Mouse (Mus musculus): ENCODE data around the gene Lrrc34. TPM values are rescaled to one million over a fixed set of nuclear protein-coding genes. Genes with fewer than 3 reads are reported as not detected.
A peak's percentile ranks its signal among the peaks of the same experiment; 100 is the strongest.

Lrrc34 gene
- polyA plus RNA-seq, 1 experiment from 2014 or later = 0.49 TPM

- Histone ChIP-seq H3K4me2 (peak overlapping the region; percentile 88), H3K4me1 (replicated peaks) (peaks cover 12% of the 10 kb centered on the region), H3K27ac (ENCODE audit: poor library complexity, severe bottlenecking) (no peak overlapping the region), H3K36me3 (peaks cover 13% of the 10 kb centered on the region), H3K4me3 (peak overlapping the region; percentile 55), H3K9me3 (replicated peaks) (no peaks in the 10 kb centered on the region), H3K27me3 (replicated peaks) (peaks cover 12% of the 10 kb centered on the region), H3K9ac (peak overlapping the region; percentile 58)
- WGBS = under 1% methylated on average over 14 of the region's 14 CpGs
- no peak for ATAC-seq (ENCODE audit: insufficient number of reproducible peaks, low FRiP score)
Observed at GRCm38 (mm10) chr3:30600717-30601116, 47.0 kb downstream of the Lrrc34 start.

- H3K9ac ChIP-seq = peak within 1 kb of the TSS; percentile 63
- ATAC-seq (ENCODE audit: insufficient number of reproducible peaks, low FRiP score) = no peak
Observed at GRCm38 (mm10) chr3:30599711-30600545, 47.7 kb downstream of the Lrrc34 start, which contains the start of gene Actrt3. Actrt3 (minus strand) TSS chr3:30599939.

GRCm38 (mm10) chr3:30597271-30597670 is 50.4 kb downstream of the Lrrc34 start:
- 84% methylated on average over 7 of the region's 7 CpGs for WGBS
- H3K9ac ChIP-seq = no peak overlapping the region
- ATAC-seq (ENCODE audit: insufficient number of reproducible peaks, low FRiP score) = no peak

More at GRCm38 (mm10) chr3:30599711-30600545, 47.7 kb downstream of the Lrrc34 start, which contains the start of gene Actrt3:
- Histone ChIP-seq H3K4me2 (peak within 1 kb of the TSS; percentile 88), H3K9me3 (replicated peaks) (no peaks in the 10 kb centered on the region), H3K36me3 (peaks cover 9% of the 10 kb centered on the region), H3K4me3 (peak within 1 kb of the TSS; percentile 55), H3K27me3 (replicated peaks) (peaks cover 12% of the 10 kb centered on the region), H3K27ac (ENCODE audit: poor library complexity, severe bottlenecking) (no peak within 1 kb of the TSS), H3K4me1 (replicated peaks) (peaks cover 12% of the 10 kb centered on the region)
- 1% methylated on average over 32 of the region's 32 CpGs for WGBS

GRCm38 (mm10) chr3:30595111-30595832 is 52.4 kb downstream of the Lrrc34 start:
- peak; percentile 59 for ATAC-seq (ENCODE audit: insufficient number of reproducible peaks, low FRiP score)

More at GRCm38 (mm10) chr3:30597271-30597670, 50.4 kb downstream of the Lrrc34 start:
- H3K4me2 ChIP-seq = no peak overlapping the region
- H3K4me3 ChIP-seq = no peak overlapping the region
- no peaks in the 10 kb centered on the region for H3K9me3 ChIP-seq (replicated peaks)
- H3K36me3 ChIP-seq = no peaks in the 10 kb centered on the region
- H3K4me1 ChIP-seq (replicated peaks) = peaks cover 8% of the 10 kb centered on the region; the same call in 1 of the 2 replicates
- H3K27me3 ChIP-seq (replicated peaks) = peaks cover 12% of the 10 kb centered on the region
- H3K27ac ChIP-seq (ENCODE audit: poor library complexity, severe bottlenecking) = no peak overlapping the region

GRCm38 (mm10) chr3:30593719-30594485 is 53.8 kb downstream of the Lrrc34 start:
- H3K4me2 ChIP-seq = no peak overlapping the region
- H3K27ac ChIP-seq (ENCODE audit: poor library complexity, severe bottlenecking) = no peak overlapping the region
- H3K4me3 ChIP-seq = no peak overlapping the region
- no peaks in the 10 kb centered on the region for H3K36me3 ChIP-seq
- no peak overlapping the region for H3K9ac ChIP-seq
- ATAC-seq (ENCODE audit: insufficient number of reproducible peaks, low FRiP score) = no peak
- 0 out of 2 replicates have a peak, but pooled peaks cover 3% of the 10 kb centered on the region for H3K4me1 ChIP-seq (replicated peaks)
- WGBS = 70% methylated on average over 4 of the region's 4 CpGs
- no peaks in the 10 kb centered on the region for H3K9me3 ChIP-seq (replicated peaks)
- peaks cover 12% of the 10 kb centered on the region for H3K27me3 ChIP-seq (replicated peaks)

More at GRCm38 (mm10) chr3:30595111-30595832, 52.4 kb downstream of the Lrrc34 start:
- Histone ChIP-seq H3K4me3 (peak overlapping the region; percentile 88), H3K27ac (ENCODE audit: poor library complexity, severe bottlenecking) (no peak overlapping the region), H3K4me1 (replicated peaks) (peaks cover 8% of the 10 kb centered on the region; the same call in 1 of the 2 replicates), H3K36me3 (no peaks in the 10 kb centered on the region), H3K4me2 (peak overlapping the region; percentile 83), H3K27me3 (replicated peaks) (peaks cover 12% of the 10 kb centered on the region), H3K9ac (peak overlapping the region; percentile 83), H3K9me3 (replicated peaks) (no peaks in the 10 kb centered on the region)
- WGBS = under 1% methylated on average over 62 of the region's 62 CpGs

GRCm38 (mm10) chr3:30592418-30592853 is 55.2 kb downstream of the Lrrc34 start:
- ATAC-seq (ENCODE audit: insufficient number of reproducible peaks, low FRiP score) = no peak
- Histone ChIP-seq H3K9me3 (replicated peaks) (no peaks in the 10 kb centered on the region), H3K36me3 (no peaks in the 10 kb centered on the region), H3K4me3 (no peak overlapping the region), H3K4me1 (replicated peaks) (0 out of 2 replicates have a peak, but pooled peaks cover 3% of the 10 kb centered on the region), H3K4me2 (no peak overlapping the region), H3K27me3 (replicated peaks) (no peaks in the 10 kb centered on the region; the same call in 1 of the 2 replicates), H3K9ac (no peak overlapping the region), H3K27ac (ENCODE audit: poor library complexity, severe bottlenecking) (no peak overlapping the region)
- WGBS = 2% methylated on average over 2 of the region's 2 CpGs

GRCm38 (mm10) chr3:30588865-30589264 is 58.8 kb downstream of the Lrrc34 start:
- no peak overlapping the region for H3K27ac ChIP-seq (ENCODE audit: poor library complexity, severe bottlenecking)
- H3K4me2 ChIP-seq = no peak overlapping the region
- no peaks in the 10 kb centered on the region for H3K9me3 ChIP-seq (replicated peaks)
- no peaks in the 10 kb centered on the region for H3K36me3 ChIP-seq
- 52% methylated on average over 6 of the region's 6 CpGs for WGBS
- ATAC-seq (ENCODE audit: insufficient number of reproducible peaks, low FRiP score) = no peak
- H3K27me3 ChIP-seq (replicated peaks) = no peaks in the 10 kb centered on the region
- no peak overlapping the region for H3K4me3 ChIP-seq
- H3K4me1 ChIP-seq (replicated peaks) = 0 out of 2 replicates have a peak, but pooled peaks cover 3% of the 10 kb centered on the region
- H3K9ac ChIP-seq = no peak overlapping the region

Other genes starting within 250 kb of the Lrrc34 start
- gene Mecom, start 99.9 kb downstream of the Lrrc34 start, polyA plus RNA-seq (2016; fragmentation: Nextera tagmentation; extraction: Ambion mirVana) = 38.7 and 43.8 TPM in 2 replicates
- gene Actrt3, start 47.9 kb downstream of the Lrrc34 start, polyA plus RNA-seq (2016; fragmentation: Nextera tagmentation; extraction: Ambion mirVana) = not detected in 2 replicates
- 23.2 and 25.0 TPM in 2 replicates for gene Mynn, start 45.8 kb downstream of the Lrrc34 start, polyA plus RNA-seq (2016; fragmentation: Nextera tagmentation; extraction: Ambion mirVana)
- 0.15 TPM in 1 of 2 replicates, not detected in the other for gene Lrriq4, start 3.4 kb downstream of the Lrrc34 start, polyA plus RNA-seq (2016; fragmentation: Nextera tagmentation; extraction: Ambion mirVana)
- gene Lrrc31, start 52.0 kb upstream of the Lrrc34 start, polyA plus RNA-seq (2016; fragmentation: Nextera tagmentation; extraction: Ambion mirVana) = not detected in 2 replicates
- not detected in 2 replicates for gene Samd7, start 98.4 kb upstream of the Lrrc34 start, polyA plus RNA-seq (2016; fragmentation: Nextera tagmentation; extraction: Ambion mirVana)
- gene Sec62, start 145.0 kb upstream of the Lrrc34 start, polyA plus RNA-seq (2016; fragmentation: Nextera tagmentation; extraction: Ambion mirVana) = 76.7 and 78.7 TPM in 2 replicates
- gene Gpr160, start 208.1 kb upstream of the Lrrc34 start, polyA plus RNA-seq (2016; fragmentation: Nextera tagmentation; extraction: Ambion mirVana) = 0.68 and 0.95 TPM in 2 replicates

Data from heart, embryonic 12.5 days (tissue).